Comparison of ENCODE assay signal across 9 mouse cellular contexts in the genomic region with DNA sequence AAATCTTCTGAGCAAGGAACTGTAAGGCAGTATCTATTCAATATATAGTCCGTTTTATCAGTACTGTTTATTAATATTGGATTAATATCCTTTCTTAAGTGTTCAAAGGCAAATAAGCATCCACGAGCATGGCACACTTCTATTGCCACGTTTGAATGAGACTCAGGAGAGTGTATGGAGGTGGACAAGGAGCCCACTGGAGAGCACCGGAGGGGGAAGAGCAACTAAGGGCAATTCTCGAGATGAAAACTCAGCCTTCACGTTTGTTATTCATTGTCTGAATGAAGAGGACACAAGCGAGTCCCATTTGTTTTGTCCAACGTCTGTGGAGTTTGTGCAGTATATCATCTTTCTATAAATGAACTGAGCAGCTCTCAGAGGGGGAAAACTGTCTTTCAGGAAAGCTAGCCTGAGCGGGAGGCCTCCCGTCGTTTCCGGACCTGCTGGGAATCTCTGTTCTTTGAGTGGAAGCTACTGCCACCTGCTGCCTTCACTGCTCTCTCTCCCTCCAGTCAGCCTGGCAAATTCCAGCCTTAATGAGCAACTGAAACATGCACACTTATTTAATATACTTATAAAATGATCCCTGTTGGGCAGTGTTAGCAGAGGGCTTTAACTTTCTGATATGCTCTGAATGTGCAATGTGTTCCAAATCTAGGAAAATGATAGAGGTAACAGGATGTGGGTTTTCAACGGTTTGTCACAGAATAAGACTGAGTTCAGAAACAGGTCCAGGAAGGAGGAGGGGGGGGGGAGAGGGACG. TPM values are rescaled to one million over a fixed set of nuclear protein-coding genes. Genes with fewer than 3 reads are reported as not detected.
A peak's percentile ranks its signal among the peaks of the same experiment; 100 is the strongest.
DNase-seq lines count a peak whose midpoint lies in the region; ATAC-seq lines count a peak whose summit lies in the region.
"Had no signal": no experiment of that assay in that cellular context is flagged by ENCODE, and none has a peak within 500 bp of the region (broad histone marks: within the 10 kb centered on the region; RNA-seq: fewer than 3 reads in every experiment).

No protein-coding gene starts in this region.

- H3K4me1 ChIP-seq in embryonic facial prominence, embryonic 11.5 days (ENCODE audit: control insufficient read depth, insufficient read depth, low read length), result no peaks in the 10 kb centered on the region
- peaks cover 21% of the 10 kb centered on the region for H3K4me1 ChIP-seq in heart, embryonic 12.5 days (replicated peaks)
- 0 out of 2 replicates have a peak, but pooled peaks cover 4% of the 10 kb centered on the region for H3K4me1 ChIP-seq in kidney, embryonic 15.5 days
- peaks cover 5% of the 10 kb centered on the region; the same call in 1 of the 2 replicates for H3K4me1 ChIP-seq in limb, embryonic 13.5 days
- H3K4me1 ChIP-seq in neural tube, embryonic 11.5 days (ENCODE audit: control insufficient read depth, insufficient read depth, low read length), result no peaks in the 10 kb centered on the region

- H3K9ac ChIP-seq in embryonic facial prominence, embryonic 11.5 days (replicated peaks; ENCODE audit: low read length), result no peak overlapping the region
- H3K9ac ChIP-seq in heart, embryonic 12.5 days, result no peak overlapping the region
- H3K9ac ChIP-seq in kidney, embryonic 15.5 days, result no peak overlapping the region
- no peak overlapping the region for H3K9ac ChIP-seq in limb, embryonic 13.5 days
- H3K9ac ChIP-seq in neural tube, embryonic 11.5 days (ENCODE audit: low read length), result no peak overlapping the region

- whole genome bisulfite sequencing in embryonic facial prominence, embryonic 11.5 days, result 16% methylated on average over 14 of the region's 14 CpGs
- 18% methylated on average over 14 of the region's 14 CpGs for WGBS in heart, embryonic 12.5 days
- WGBS in kidney, embryonic 15.5 days, result 22% methylated on average over 13 of the region's 14 CpGs
- WGBS in limb, embryonic 13.5 days, result 20% methylated on average over 13 of the region's 14 CpGs
- 20% methylated on average over 14 of the region's 14 CpGs for WGBS in neural tube, embryonic 11.5 days

- H3K4me2 ChIP-seq in embryonic facial prominence, embryonic 11.5 days (ENCODE audit: low read depth, low read length), result no peak overlapping the region
- H3K4me2 ChIP-seq in heart, embryonic 12.5 days, result peak overlapping the region; percentile 29; the same call in 1 of the 2 replicates
- H3K4me2 ChIP-seq in kidney, embryonic 15.5 days, result 0 out of 2 replicates have a peak overlapping the region, but pooled peaks have one; percentile 3
- H3K4me2 ChIP-seq in limb, embryonic 13.5 days (replicated peaks), result peak overlapping the region; percentile 40
- H3K4me2 ChIP-seq in neural tube, embryonic 11.5 days (ENCODE audit: low read depth), result no peak overlapping the region

- H3K27me3 ChIP-seq in embryonic facial prominence, embryonic 11.5 days (ENCODE audit: control insufficient read depth, insufficient read depth, low read length), result no peaks in the 10 kb centered on the region
- no peaks in the 10 kb centered on the region for H3K27me3 ChIP-seq in heart, embryonic 12.5 days (replicated peaks)
- H3K27me3 ChIP-seq in kidney, embryonic 15.5 days, result no peaks in the 10 kb centered on the region
- no peaks in the 10 kb centered on the region for H3K27me3 ChIP-seq in limb, embryonic 13.5 days
- no peaks in the 10 kb centered on the region for H3K27me3 ChIP-seq in neural tube, embryonic 11.5 days (ENCODE audit: control insufficient read depth, insufficient read depth, low read length)

- no peaks in the 10 kb centered on the region for H3K9me3 ChIP-seq in embryonic facial prominence, embryonic 11.5 days (replicated peaks; ENCODE audit: control insufficient read depth, low read length)
- H3K9me3 ChIP-seq in heart, embryonic 12.5 days (replicated peaks), result no peaks in the 10 kb centered on the region
- no peaks in the 10 kb centered on the region for H3K9me3 ChIP-seq in kidney, embryonic 15.5 days (replicated peaks)
- no peaks in the 10 kb centered on the region for H3K9me3 ChIP-seq in limb, embryonic 13.5 days
- H3K9me3 ChIP-seq in neural tube, embryonic 11.5 days (ENCODE audit: control insufficient read depth, low read length), result no peaks in the 10 kb centered on the region

- ATAC-seq in embryonic facial prominence, embryonic 11.5 days (replicated peaks; ENCODE audit: insufficient number of reproducible peaks, low FRiP score, low TSS enrichment, low read depth), result no peak
- 0 out of 2 replicates have a peak, but pooled peaks have one; percentile 67 for ATAC-seq in heart, embryonic 12.5 days (ENCODE audit: insufficient number of reproducible peaks, low FRiP score)
- ATAC-seq in kidney, embryonic 15.5 days (replicated peaks; ENCODE audit: low FRiP score), result peak; percentile 81
- peak; percentile 76; the same call in 1 of the 2 replicates for ATAC-seq in limb, embryonic 13.5 days (ENCODE audit: low FRiP score, low read depth)
- ATAC-seq in neural tube, embryonic 11.5 days (ENCODE audit: insufficient read depth, low FRiP score, low TSS enrichment), result peak; percentile 61; the same call in 1 of the 2 replicates

- H3K4me3 ChIP-seq in embryonic facial prominence, embryonic 11.5 days (ENCODE audit: low read depth, low read length), result no peak overlapping the region
- no peak overlapping the region for H3K4me3 ChIP-seq in heart, embryonic 12.5 days
- H3K4me3 ChIP-seq in kidney, embryonic 15.5 days (replicated peaks), result no peak overlapping the region
- no peak overlapping the region for H3K4me3 ChIP-seq in limb, embryonic 13.5 days
- no peak overlapping the region for H3K4me3 ChIP-seq in neural tube, embryonic 11.5 days (ENCODE audit: low read depth, low read length)

- no peaks in the 10 kb centered on the region for H3K36me3 ChIP-seq in embryonic facial prominence, embryonic 11.5 days (replicated peaks; ENCODE audit: control insufficient read depth, insufficient read depth, low read depth, low read length)
- no peaks in the 10 kb centered on the region for H3K36me3 ChIP-seq in heart, embryonic 12.5 days
- no peaks in the 10 kb centered on the region for H3K36me3 ChIP-seq in kidney, embryonic 15.5 days
- no peaks in the 10 kb centered on the region for H3K36me3 ChIP-seq in limb, embryonic 13.5 days
- H3K36me3 ChIP-seq in neural tube, embryonic 11.5 days (ENCODE audit: control insufficient read depth, insufficient read depth, low read length), result no peaks in the 10 kb centered on the region

- no peak overlapping the region for H3K27ac ChIP-seq in embryonic facial prominence, embryonic 11.5 days (replicated peaks; ENCODE audit: low read depth, low read length)
- no peak overlapping the region for H3K27ac ChIP-seq in heart, embryonic 12.5 days (ENCODE audit: poor library complexity, severe bottlenecking)
- no peak overlapping the region for H3K27ac ChIP-seq in kidney, embryonic 15.5 days
- H3K27ac ChIP-seq in limb, embryonic 13.5 days, result no peak overlapping the region
- no peak overlapping the region for H3K27ac ChIP-seq in neural tube, embryonic 11.5 days (ENCODE audit: low read depth, low read length)
- H3K27ac ChIP-seq: macrophage had no signal

- DNase-seq in ovary, adult 18-20 months (ENCODE audit: low spot score), result peak; percentile 32
- no peak for DNase-seq in ovary, postnatal 10 days (ENCODE audit: low spot score)
- peak; percentile 63 for DNase-seq in embryonic facial prominence, embryonic 11.5 days (ENCODE audit: low spot score)
- DNase-seq in neural tube, embryonic 11.5 days (ENCODE audit: low spot score), result peak; percentile 61
- DNase-seq in thymus, postnatal 25 days, result peak; percentile 60

RNA-seq across cellular contexts. Expression of gene Slc38a11, which starts 26.3 kb away (rescaled TPM):
- 0.67 TPM in 1 of 2 replicates, not detected in the other for polyA plus RNA-seq in embryonic facial prominence, embryonic 11.5 days (2014; fragmentation: Nextera tagmentation; extraction: Ambion mirVana)
- polyA plus RNA-seq in heart, embryonic 12.5 days (2016; fragmentation: Nextera tagmentation; extraction: Ambion mirVana), result 0.21 TPM in 1 of 2 replicates, not detected in the other
- polyA plus RNA-seq in kidney, embryonic 15.5 days (2015; fragmentation: Nextera tagmentation; extraction: Ambion mirVana), result 1.1 and 1.7 TPM in 2 replicates
- 0.45 and 0.75 TPM in 2 replicates for polyA plus RNA-seq in limb, embryonic 13.5 days (2015; fragmentation: Nextera tagmentation; extraction: Ambion mirVana)
- polyA plus RNA-seq in neural tube, embryonic 11.5 days (2014; fragmentation: Nextera tagmentation; extraction: Ambion mirVana), result 0.28 TPM in 1 of 2 replicates, not detected in the other
- polyA plus RNA-seq: macrophage had no signal

Comparison
In these comparisons a context has a peak if more than half of its experiments do, and no peak if none do; other contexts are left out.
1. H3K4me2 ChIP-seq: peak in heart, embryonic 12.5 days (single experiment), kidney, embryonic 15.5 days (single experiment) and limb, embryonic 13.5 days (single experiment); none in embryonic facial prominence, embryonic 11.5 days (single experiment) and neural tube, embryonic 11.5 days (single experiment).